Mouse (Mus musculus) v-Abl transformed pro-B cells (cell line): ENCODE measurements at regions not wholly inside any gene's neighbourhood (a gene's known extent, or its start where the extent isn't known, plus 50 kb on each side); places are given as distances from the start of the nearest gene placed in this dataset.

Experiments used
- in situ Hi-C, 2 experiments: fragments of 400-800 bp; cut with MboI; formaldehyde crosslinking; loops; one replicate each; pipeline ENCODE4 v1.15.1; 2025; ENCODE audit not compliant: unreplicated experiment in 2 of 2

- in situ Hi-C loops, result no loop called here
Measured at GRCm38 (mm10) chr13:57365096-57365495, 469.3 kb upstream of the Trpc7 start.

DNA sequence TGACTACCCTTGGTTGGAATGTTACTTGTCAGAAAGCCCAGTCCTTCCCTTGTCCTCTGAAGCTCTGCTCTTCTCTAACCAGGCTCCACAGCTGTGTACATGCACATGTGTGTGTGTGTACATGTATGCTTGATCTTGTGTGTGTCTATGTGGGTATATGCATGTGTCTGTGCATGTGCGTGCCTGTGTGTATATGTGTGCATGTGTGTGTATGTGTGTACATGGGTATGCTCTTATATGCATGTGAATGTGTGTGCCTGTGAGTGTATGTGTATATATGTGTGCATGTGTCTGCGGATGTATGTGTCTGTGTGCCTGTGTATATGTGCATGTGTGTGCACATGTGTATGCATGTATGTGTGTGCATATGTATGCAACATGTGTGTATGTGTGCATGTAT, 468.6 kb upstream of the Trpc7 start:
- in situ Hi-C loops, result no loop called here

GRCm38 (mm10) chr13:57362563-57362962, 466.8 kb upstream of the Trpc7 start:
- in situ Hi-C loops, result no loop called here

DNA sequence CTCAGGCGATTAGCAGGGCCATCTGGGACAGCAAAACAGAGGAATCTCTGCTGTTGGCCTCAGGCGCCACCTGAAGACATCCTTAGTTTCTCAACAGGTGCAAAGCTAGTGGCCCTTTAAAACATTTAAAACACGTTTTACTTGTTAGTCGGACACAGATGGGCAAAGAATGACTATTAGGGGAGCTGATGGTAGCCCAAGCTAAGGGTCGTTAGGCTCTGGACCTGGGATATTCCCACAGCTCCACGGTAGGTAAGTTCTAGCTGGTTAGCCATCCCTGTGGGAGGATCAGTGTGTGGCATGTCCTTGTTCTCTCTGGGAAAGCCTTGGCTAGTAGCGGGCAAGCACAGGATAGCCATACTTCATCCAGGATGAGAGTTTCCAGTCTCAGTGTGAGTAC, 465.5 kb upstream of the Trpc7 start:
- in situ Hi-C loops, result no loop called here

GRCm38 (mm10) chr13:57354606-57355005, 458.8 kb upstream of the Trpc7 start:
- in situ Hi-C loops, result no loop called here

GRCm38 (mm10) chr13:57353976-57354375, 458.2 kb upstream of the Trpc7 start:
- in situ Hi-C loops, result no loop called here

- in situ Hi-C loops, result no loop called here
Measured at GRCm38 (mm10) chr13:57350828-57351227, 455.0 kb upstream of the Trpc7 start.

GRCm38 (mm10) chr13:57338676-57339075, 442.9 kb upstream of the Trpc7 start:
- in situ Hi-C loops, result no loop called here

- in situ Hi-C loops, result no loop called here
Measured at GRCm38 (mm10) chr13:57336596-57336995, 440.8 kb upstream of the Trpc7 start.

GRCm38 (mm10) chr13:57332976-57333375, 437.2 kb upstream of the Trpc7 start:
- in situ Hi-C loops, result no loop called here

GRCm38 (mm10) chr13:57331868-57332267, 436.1 kb upstream of the Trpc7 start:
- in situ Hi-C loops, result no loop called here

- in situ Hi-C loops, result no loop called here
Measured at GRCm38 (mm10) chr13:57325306-57325925, 429.6 kb upstream of the Trpc7 start.

- in situ Hi-C loops, result no loop called here
Measured at GRCm38 (mm10) chr13:57316211-57317005, 420.6 kb upstream of the Trpc7 start.

DNA sequence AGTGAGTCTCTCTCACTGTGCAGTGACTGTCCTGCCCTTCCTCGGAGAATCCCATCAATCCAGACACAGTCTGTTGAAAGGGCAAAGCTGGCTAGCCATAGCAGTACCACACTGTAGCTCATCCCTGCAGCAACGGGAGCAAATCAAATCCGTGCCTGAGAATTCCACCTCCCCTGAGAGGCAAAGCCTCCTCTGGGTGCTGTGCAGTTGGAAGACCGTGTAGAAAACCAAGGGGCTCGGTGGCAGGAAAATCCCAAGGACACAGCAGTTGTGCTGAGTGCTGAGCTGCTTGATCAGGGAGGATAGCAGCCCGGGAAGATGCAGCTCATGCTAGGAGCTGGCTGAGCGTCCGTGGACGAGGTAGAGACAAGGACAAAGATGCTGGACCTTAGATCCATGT, 418.7 kb upstream of the Trpc7 start:
- in situ Hi-C loops, result no loop called here

GRCm38 (mm10) chr13:57313731-57314130, 417.9 kb upstream of the Trpc7 start:
- in situ Hi-C loops, result no loop called here

DNA sequence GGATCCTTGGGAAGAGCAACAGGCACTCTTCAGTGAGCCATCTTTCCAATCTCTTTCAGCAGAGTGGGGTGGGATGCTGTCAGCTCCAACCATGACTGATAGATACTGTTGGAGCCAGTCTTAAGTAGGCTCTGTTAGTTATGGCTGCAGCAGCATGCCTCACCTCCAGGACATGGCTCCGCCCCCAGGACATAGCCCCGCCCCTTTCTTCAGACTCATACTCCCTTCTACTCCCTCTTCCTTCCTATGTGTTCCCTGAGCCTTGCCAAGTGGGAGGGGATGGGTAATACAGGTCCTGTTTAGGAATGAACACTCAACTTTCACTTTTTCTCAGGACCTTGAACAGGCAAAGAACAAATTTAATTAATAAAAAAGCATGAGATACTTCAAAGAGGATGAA, 415.4 kb upstream of the Trpc7 start:
- in situ Hi-C loops, result no loop called here

- in situ Hi-C loops, result no loop called here
Measured at GRCm38 (mm10) chr13:57309618-57310017, 413.8 kb upstream of the Trpc7 start.

- in situ Hi-C loops, result no loop called here
Measured at GRCm38 (mm10) chr13:57307971-57308903, 412.4 kb upstream of the Trpc7 start.

DNA sequence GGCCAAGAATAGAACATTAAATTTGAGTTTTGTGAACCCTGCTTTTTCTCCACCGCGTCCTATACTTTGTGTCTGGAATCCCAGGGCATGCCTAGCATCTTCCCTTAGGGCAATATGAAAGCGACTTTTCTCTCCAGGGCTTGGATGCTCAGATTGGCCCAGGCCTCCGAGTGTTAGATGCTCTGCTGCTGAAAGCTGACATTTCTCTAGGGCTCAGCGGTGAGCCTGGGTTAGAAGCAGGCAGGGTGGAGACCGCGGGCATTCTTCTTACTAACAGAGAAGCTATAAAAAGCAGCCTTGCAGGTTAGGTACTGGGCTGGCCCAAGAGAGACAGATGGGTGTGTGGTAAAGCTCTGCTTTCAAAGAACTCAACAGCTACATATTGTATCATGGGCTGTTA, 409.8 kb upstream of the Trpc7 start:
- in situ Hi-C loops, result no loop called here

GRCm38 (mm10) chr13:57303805-57304204, 408.0 kb upstream of the Trpc7 start:
- in situ Hi-C loops, result no loop called here
